Mouse (Mus musculus) lung, postnatal 0 days (tissue): Measurements from ENCODE around the gene Rpl22l1.

Experiments used
- CTCF ChIP-seq: IDR thresholded peaks from 2 replicates; pipeline ENCODE4 v1.5.1; 2016; ENCODE audit warnings: antibody characterized with exemption, mild to moderate bottlenecking
- EP300 ChIP-seq: IDR thresholded peaks from 2 replicates; pipeline ENCODE4 v1.6.1; 2016; ENCODE audit warnings: antibody characterized with exemption, mild to moderate bottlenecking, control low read depth

DNA sequence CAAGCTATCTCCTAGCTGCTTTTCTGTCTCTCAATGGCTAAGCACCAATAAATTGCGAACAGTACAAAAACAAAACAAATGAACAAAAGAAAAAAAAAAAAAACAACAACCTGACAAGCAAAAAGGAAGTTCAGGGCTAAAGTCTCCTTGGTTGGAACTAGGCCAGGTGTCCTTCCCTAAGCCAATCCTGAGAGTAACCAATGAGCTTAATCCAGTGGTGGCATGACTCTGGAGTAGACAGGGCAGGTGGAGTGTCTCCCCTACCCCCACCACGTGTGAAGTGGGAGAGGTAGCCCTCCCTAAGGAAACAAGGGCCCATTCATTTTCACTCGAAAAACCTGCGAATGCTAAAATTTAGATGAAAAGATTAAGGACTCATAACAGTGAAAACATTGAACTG is 6.2 kb downstream of the Rpl22l1 start:
- TF ChIP-seq CTCF (no peak), EP300 (no peak)
